Mouse (Mus musculus) ovary, adult 18-20 months (tissue): ENCODE measurements around the gene Nedd9.
A peak's percentile ranks its signal among the peaks of the same experiment; 100 is the strongest.
"Not testable (repeated sequence)": the region's sequence is repeated elsewhere in the genome, so short reads cannot be mapped to it uniquely, and the experiment has no call there.

Experiments used
- DNase-seq: peaks from one replicate; pipeline ENCODE4 v3.0.0; 2022; ENCODE audit warnings: low spot score, mixed read lengths

Gene Nedd9

GRCm38 (mm10) chr13:41372555-41373460 is 114.4 kb downstream of the Nedd9 start:
- DNase-seq, result no peak

- DNase-seq, result no peak
Observed at GRCm38 (mm10) chr13:41371547-41371946, 115.6 kb downstream of the Nedd9 start.

- DNase-seq, result no peak
Observed at GRCm38 (mm10) chr13:41368612-41369011, 118.5 kb downstream of the Nedd9 start.

- no peak for DNase-seq
Observed at GRCm38 (mm10) chr13:41367176-41367611, 120.0 kb downstream of the Nedd9 start.

GRCm38 (mm10) chr13:41366609-41367008 is 120.6 kb downstream of the Nedd9 start:
- DNase-seq, result not testable (repeated sequence)

- no peak for DNase-seq
Observed at GRCm38 (mm10) chr13:41364273-41364672, 122.9 kb downstream of the Nedd9 start.

GRCm38 (mm10) chr13:41362909-41363308 is 124.3 kb downstream of the Nedd9 start:
- DNase-seq, result no peak

- DNase-seq, result no peak
Observed at GRCm38 (mm10) chr13:41360272-41360815, 126.8 kb downstream of the Nedd9 start.

- DNase-seq, result no peak
Observed at GRCm38 (mm10) chr13:41359330-41360215, 127.6 kb downstream of the Nedd9 start.

GRCm38 (mm10) chr13:41358480-41359180 is 128.5 kb downstream of the Nedd9 start:
- peak; percentile 92 for DNase-seq

- no peak for DNase-seq
Observed at GRCm38 (mm10) chr13:41358009-41358408, 129.2 kb downstream of the Nedd9 start.

GRCm38 (mm10) chr13:41357586-41357985 is 129.6 kb downstream of the Nedd9 start:
- no peak for DNase-seq

- no peak for DNase-seq
Observed at GRCm38 (mm10) chr13:41357161-41357560, 130.0 kb downstream of the Nedd9 start.

GRCm38 (mm10) chr13:41355552-41355951 is 131.6 kb downstream of the Nedd9 start:
- DNase-seq, result no peak

- no peak for DNase-seq
Observed at GRCm38 (mm10) chr13:41354591-41354990, 132.6 kb downstream of the Nedd9 start.

GRCm38 (mm10) chr13:41353676-41354075 is 133.5 kb downstream of the Nedd9 start:
- no peak for DNase-seq

- no peak for DNase-seq
Observed at GRCm38 (mm10) chr13:41352352-41352751, 134.8 kb downstream of the Nedd9 start.

GRCm38 (mm10) chr13:41350589-41350988 is 136.6 kb downstream of the Nedd9 start:
- DNase-seq, result no peak

GRCm38 (mm10) chr13:41349770-41350169 is 137.4 kb downstream of the Nedd9 start:
- DNase-seq, result no peak

- DNase-seq, result no peak
Observed at GRCm38 (mm10) chr13:41345756-41346155, 141.4 kb downstream of the Nedd9 start.

GRCm38 (mm10) chr13:41345306-41345705 is 141.9 kb downstream of the Nedd9 start:
- no peak for DNase-seq

- DNase-seq, result no peak
Observed at GRCm38 (mm10) chr13:41343887-41344266, 143.3 kb downstream of the Nedd9 start.
